Mouse (Mus musculus) ES-E14 (cell line): Measurements from ENCODE around the gene Dixdc1. TPM values are rescaled to one million over a fixed set of nuclear protein-coding genes. Genes with fewer than 3 reads are reported as not detected.

Experiments used
- DNase-seq: peaks from one replicate; pipeline ENCODE4 v3.0.0-alpha.2; 2013; ENCODE audit warnings: low read depth, low spot score
- H3K27ac ChIP-seq: 2 replicates; pipeline ENCODE4 v1.5.1; 2012; ENCODE audit warnings: low read depth, mild to moderate bottlenecking, low read length, moderate library complexity, mixed read lengths; ENCODE audit not compliant: poor library complexity, insufficient read depth, severe bottlenecking
- H3K36me3 ChIP-seq: 2 replicates; pipeline ENCODE4 v1.6.1; 2012; ENCODE audit warnings: mild to moderate bottlenecking, low read length, moderate library complexity, mixed read lengths; ENCODE audit not compliant: control insufficient read depth, poor library complexity, insufficient read depth, severe bottlenecking
- H3K4me1 ChIP-seq, 2 experiments: fragments of 150-350 bp in 1 of 2; sonication (generic) in 1 of 2; 2 replicates each; pipeline ENCODE4 v1.6.1; 2012; ENCODE audit warnings: low read length in 2 of 2, mild to moderate bottlenecking in 1 of 2, mixed read lengths in 1 of 2; ENCODE audit not compliant: control insufficient read depth in 2 of 2, insufficient read depth in 2 of 2, poor library complexity in 1 of 2
- H3K4me3 ChIP-seq, 2 experiments: fragments of 150-350 bp in 1 of 2; sonication (generic) in 1 of 2; 2 replicates each; pipeline ENCODE4 v1.5.1; 2012; ENCODE audit warnings: low read length in 2 of 2, low read depth in 1 of 2, mild to moderate bottlenecking in 1 of 2, mixed read lengths in 1 of 2; ENCODE audit not compliant: insufficient read depth in 1 of 2, poor library complexity in 1 of 2, severe bottlenecking in 1 of 2
- H3K9ac ChIP-seq: 2 replicates; pipeline ENCODE4 v1.6.1; 2012; ENCODE audit warnings: low read depth, mild to moderate bottlenecking, low read length, mixed read lengths; ENCODE audit not compliant: poor library complexity, insufficient read depth, severe bottlenecking
- H3K9me3 ChIP-seq: fragments of 150-350 bp; sonication (generic); 2 replicates; pipeline ENCODE4 v1.6.1; 2012; ENCODE audit warnings: low read depth, mild to moderate bottlenecking, low read length; ENCODE audit not compliant: control insufficient read depth, insufficient read depth
- CHD2 ChIP-seq: IDR thresholded peaks from 2 replicates; pipeline ENCODE4 v1.6.1; 2014; ENCODE audit warnings: mild to moderate bottlenecking, low read depth, low read length, inconsistent platforms
- HCFC1 ChIP-seq: IDR thresholded peaks from 2 replicates; pipeline ENCODE4 v1.6.1; 2012; ENCODE audit warnings: low read length, inconsistent platforms, borderline replicate concordance; ENCODE audit not compliant: insufficient read depth
- MAFK ChIP-seq: IDR thresholded peaks from 2 replicates; pipeline ENCODE4 v1.6.1; 2014; ENCODE audit warnings: mild to moderate bottlenecking, low read depth, low read length, inconsistent platforms; ENCODE audit not compliant: insufficient read depth
- ZC3H11A ChIP-seq: IDR thresholded peaks from 2 replicates; pipeline ENCODE4 v1.6.1; 2012; ENCODE audit warnings: low read depth, mild to moderate bottlenecking, inconsistent platforms, low read length, borderline replicate concordance
- ZNF384 ChIP-seq: IDR thresholded peaks from 2 replicates; pipeline ENCODE4 v1.6.1; 2012; ENCODE audit warnings: low read depth, low read length, inconsistent platforms
- in situ Hi-C, 2 experiments: fragments of 600-800 bp; cut with MboI; formaldehyde crosslinking; loops; one replicate each; pipeline ENCODE4 v1.15.1; 2025; ENCODE audit warnings: low sequenced_read_pairs in 2 of 2, inconsistent platforms in 1 of 2; ENCODE audit not compliant: unreplicated experiment in 2 of 2
- total RNA-seq: library from RNA; depleted of rRNA; stranded (reverse); fragments of 300-350 nt; gene quantifications from 2 replicates; pipeline ENCODE4 v1.2.3, GENCODE M21; 2012

Gene Dixdc1
- total RNA-seq, 1 experiment = 4.1 TPM

DNA sequence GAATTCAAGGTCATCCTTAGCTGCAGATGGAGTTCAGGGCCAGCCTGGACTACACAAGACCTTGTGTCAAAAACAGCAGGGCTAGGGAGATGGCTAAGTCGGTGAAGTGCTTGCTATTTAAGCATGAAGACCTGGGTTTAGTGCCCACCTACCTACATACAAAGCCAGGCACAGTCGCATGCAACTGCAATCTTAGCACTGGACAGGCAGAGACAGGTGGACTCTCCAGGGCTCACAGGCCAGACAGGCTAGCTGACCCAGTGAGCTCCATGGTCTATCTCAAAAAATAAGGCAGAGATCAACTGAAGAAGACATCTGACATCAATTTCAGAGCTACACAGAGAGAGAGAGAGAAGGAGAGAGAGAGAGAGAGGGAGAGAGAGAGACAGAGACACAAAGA lies 15.2 kb downstream of the Dixdc1 start:
- H3K4me3 ChIP-seq = no peak overlapping the region

DNA sequence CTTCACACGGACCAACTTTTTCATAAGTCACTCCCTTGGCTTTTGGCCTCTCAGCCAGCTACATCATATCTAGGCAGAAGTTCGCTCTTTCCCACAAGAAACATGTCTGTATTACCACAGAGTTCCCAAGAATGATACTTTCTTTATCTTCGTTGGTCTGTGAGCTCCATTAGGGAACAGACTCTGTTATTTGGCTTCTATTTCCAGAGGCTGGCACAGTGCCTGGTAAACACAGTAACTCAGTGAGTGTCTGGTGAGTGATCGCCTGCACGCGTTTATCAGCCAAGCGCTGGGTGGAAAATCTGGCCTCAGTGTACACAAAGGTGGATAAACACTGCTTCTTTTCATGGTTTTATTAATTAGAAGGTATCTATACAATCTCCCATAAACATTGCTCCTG lies 15.9 kb downstream of the Dixdc1 start:
- TF ChIP-seq ZNF384 = no peak
- no peak for TF ChIP-seq HCFC1
- TF ChIP-seq ZC3H11A = no peak
- no peak for TF ChIP-seq MAFK
- no peak for TF ChIP-seq CHD2
- Histone ChIP-seq H3K9me3 (no peaks in the 10 kb centered on the region), H3K4me3 (no peak overlapping the region), H3K27ac (no peak overlapping the region), H3K9ac (no peak overlapping the region), H3K36me3 (no peaks in the 10 kb centered on the region), H3K4me1 (peaks cover 4 to 17% of the 10 kb centered on the region in 2 experiments; a peak in 3 of 4 replicates)
- in situ Hi-C loops = no loop called here
- DNase-seq = no peak

More for the DNA sequence above, 15.2 kb downstream of the Dixdc1 start:
- H3K9me3 ChIP-seq = no peaks in the 10 kb centered on the region
- no peaks in the 10 kb centered on the region for H3K36me3 ChIP-seq
- no peak overlapping the region for H3K9ac ChIP-seq
- in situ Hi-C loops = no loop called here
- no peak for TF ChIP-seq CHD2
- TF ChIP-seq MAFK = no peak
- TF ChIP-seq ZC3H11A = no peak
- H3K4me1 ChIP-seq = peaks cover 4 to 17% of the 10 kb centered on the region in 2 experiments; a peak in 3 of 4 replicates
- H3K27ac ChIP-seq = no peak overlapping the region
- no peak for DNase-seq

- Histone ChIP-seq H3K4me1 (peaks cover 4 to 17% of the 10 kb centered on the region in 2 experiments; a peak in 2 of 4 replicates), H3K27ac (no peak overlapping the region), H3K9ac (no peak overlapping the region), H3K4me3 (no peak overlapping the region), H3K9me3 (no peaks in the 10 kb centered on the region), H3K36me3 (no peaks in the 10 kb centered on the region)
- DNase-seq = no peak
- TF ChIP-seq MAFK = no peak
- no peak for TF ChIP-seq ZC3H11A
- TF ChIP-seq CHD2 = no peak
- TF ChIP-seq HCFC1 = no peak
- TF ChIP-seq ZNF384 = no peak
- in situ Hi-C loops = no loop called here
Measured at GRCm38 (mm10) chr9:50722451-50722911, 16.8 kb downstream of the Dixdc1 start.

DNA sequence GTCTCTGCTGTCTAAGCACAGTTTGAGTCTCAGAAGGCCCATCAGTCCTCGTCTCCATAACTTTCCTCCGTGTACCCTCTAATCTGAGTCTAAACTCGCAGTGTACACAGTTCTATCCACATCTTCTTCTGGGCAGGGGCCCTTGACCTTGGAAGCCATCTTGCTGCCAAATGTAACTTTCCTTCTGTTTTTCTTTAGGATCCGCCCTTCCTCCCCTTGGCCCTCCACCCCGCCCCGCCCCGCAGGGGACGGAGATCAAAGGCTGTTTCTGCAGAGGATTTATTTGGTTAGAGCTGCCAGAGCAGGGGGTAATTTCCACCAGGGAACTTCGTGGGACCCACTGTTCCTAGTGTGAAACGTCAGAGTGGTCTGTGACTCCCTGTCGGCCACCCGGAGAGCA lies 18.3 kb downstream of the Dixdc1 start:
- no peaks in the 10 kb centered on the region for H3K9me3 ChIP-seq
- H3K9ac ChIP-seq = no peak overlapping the region; the same call in 1 of the 2 replicates
- in situ Hi-C loops = no loop called here
- no peak overlapping the region for H3K4me3 ChIP-seq
- TF ChIP-seq ZC3H11A (no peak), CHD2 (no peak), ZNF384 (no peak), HCFC1 (no peak), MAFK (no peak)
- no peaks in the 10 kb centered on the region for H3K36me3 ChIP-seq
- peaks cover 4 to 10% of the 10 kb centered on the region in 2 experiments; a peak in 2 of 4 replicates for H3K4me1 ChIP-seq
- DNase-seq = no peak
- H3K27ac ChIP-seq = no peak overlapping the region

- no peak for DNase-seq
- Histone ChIP-seq H3K9ac (no peak overlapping the region), H3K4me3 (no peak overlapping the region), H3K36me3 (no peaks in the 10 kb centered on the region), H3K27ac (no peak overlapping the region), H3K9me3 (no peaks in the 10 kb centered on the region), H3K4me1 (peaks cover 4 to 7% of the 10 kb centered on the region in 2 experiments; a peak in 2 of 4 replicates)
- no peak for TF ChIP-seq MAFK
- TF ChIP-seq HCFC1 = no peak
- no peak for TF ChIP-seq ZC3H11A
- TF ChIP-seq ZNF384 = no peak
- TF ChIP-seq CHD2 = no peak
- in situ Hi-C loops = no loop called here
Measured at GRCm38 (mm10) chr9:50718878-50719277, 20.4 kb downstream of the Dixdc1 start.
